Mouse (Mus musculus): ENCODE measurements around the gene Psen1. TPM values are rescaled to one million over a fixed set of nuclear protein-coding genes. Genes with fewer than 3 reads are reported as not detected.

Gene Psen1
- polyA plus RNA-seq, 1 experiment = 45.5 TPM

DNA sequence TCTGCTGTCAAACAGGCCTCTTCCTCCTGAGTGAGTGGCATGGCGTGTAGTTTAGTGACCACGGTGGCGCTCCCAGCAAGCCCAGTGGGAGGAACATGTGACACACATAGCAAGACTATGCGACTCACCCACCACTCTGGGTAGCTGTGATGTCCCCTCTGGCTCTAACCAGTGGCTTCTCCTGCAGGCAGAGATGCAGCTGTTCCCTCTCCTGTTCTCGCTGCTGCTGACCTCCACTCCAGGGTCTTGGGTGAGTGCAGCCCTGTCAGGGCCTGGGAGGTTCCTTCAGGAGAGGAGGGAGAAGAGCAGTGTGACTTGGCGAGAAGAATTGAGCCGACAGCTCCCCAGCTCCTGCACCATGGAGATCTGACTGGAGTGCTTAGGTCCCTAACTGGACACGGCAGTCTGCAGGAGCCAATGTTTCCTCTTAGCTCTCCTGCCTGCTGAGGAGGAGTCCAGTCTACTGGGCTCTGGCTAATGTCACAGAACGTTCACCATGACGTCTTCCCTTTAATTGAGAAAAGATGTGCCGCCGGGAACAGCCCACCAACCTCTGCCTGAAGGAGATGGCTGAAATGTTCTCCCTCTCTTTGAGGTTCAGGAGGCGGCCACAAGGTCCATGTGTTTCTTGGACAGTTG, 78.1 kb downstream of the Psen1 start:
- Histone ChIP-seq H3K27me3 (ENCODE audit: control insufficient read depth, insufficient read depth, low read length) (no peaks in the 10 kb centered on the region), H3K4me3 (replicated peaks; ENCODE audit: insufficient read depth, low read depth, low read length) (no peak overlapping the region), H3K4me1 (ENCODE audit: control insufficient read depth, insufficient read depth, low read length) (peaks cover 3% of the 10 kb centered on the region; the same call in 1 of the 2 replicates), H3K27ac (ENCODE audit: insufficient read depth, low read length) (no peak overlapping the region)
- 86% methylated on average over 13 of the region's 13 CpGs for WGBS
- DNase-seq = no peak
- TF ChIP-seq POLR2A (IDR thresholded peaks at IDR 0.05; ENCODE audit: borderline replicate concordance, insufficient read depth, low read length) (no peak), CTCF (IDR thresholded peaks at IDR 0.05; ENCODE audit: borderline replicate concordance, insufficient read depth, low read depth, low read length) (no peak)

DNA sequence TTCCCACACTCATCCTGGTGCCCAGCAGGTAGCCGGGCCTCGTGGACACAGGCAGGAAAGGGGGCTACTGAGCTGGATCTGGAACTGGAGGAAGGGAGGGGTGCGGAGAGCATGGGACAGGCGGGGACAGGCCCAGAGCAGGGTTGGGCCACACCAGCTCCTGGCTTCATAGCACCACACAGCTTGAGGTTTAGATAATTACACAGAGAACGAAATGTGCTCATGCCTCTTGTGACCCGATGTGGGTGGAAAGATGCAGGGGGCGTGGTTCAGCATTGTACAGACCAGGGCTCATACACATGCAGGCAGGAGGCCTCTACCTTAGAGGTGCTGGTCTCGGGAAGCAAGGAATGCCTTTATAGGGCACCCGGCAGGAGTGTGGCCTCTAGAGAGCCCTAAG, 79.9 kb downstream of the Psen1 start:
- no peak overlapping the region for H3K4me3 ChIP-seq (replicated peaks; ENCODE audit: insufficient read depth, low read depth, low read length)
- no peak overlapping the region for H3K27ac ChIP-seq (ENCODE audit: insufficient read depth, low read length)
- no peaks in the 10 kb centered on the region for H3K27me3 ChIP-seq (ENCODE audit: control insufficient read depth, insufficient read depth, low read length)
- DNase-seq = no peak
- no peak for TF ChIP-seq POLR2A (IDR thresholded peaks at IDR 0.05; ENCODE audit: borderline replicate concordance, insufficient read depth, low read length)
- no peak for TF ChIP-seq CTCF (IDR thresholded peaks at IDR 0.05; ENCODE audit: borderline replicate concordance, insufficient read depth, low read depth, low read length)
- H3K4me1 ChIP-seq (ENCODE audit: control insufficient read depth, insufficient read depth, low read length) = peaks cover 3% of the 10 kb centered on the region; the same call in 1 of the 2 replicates
- WGBS = 68% methylated on average over 9 of the region's 9 CpGs

DNA sequence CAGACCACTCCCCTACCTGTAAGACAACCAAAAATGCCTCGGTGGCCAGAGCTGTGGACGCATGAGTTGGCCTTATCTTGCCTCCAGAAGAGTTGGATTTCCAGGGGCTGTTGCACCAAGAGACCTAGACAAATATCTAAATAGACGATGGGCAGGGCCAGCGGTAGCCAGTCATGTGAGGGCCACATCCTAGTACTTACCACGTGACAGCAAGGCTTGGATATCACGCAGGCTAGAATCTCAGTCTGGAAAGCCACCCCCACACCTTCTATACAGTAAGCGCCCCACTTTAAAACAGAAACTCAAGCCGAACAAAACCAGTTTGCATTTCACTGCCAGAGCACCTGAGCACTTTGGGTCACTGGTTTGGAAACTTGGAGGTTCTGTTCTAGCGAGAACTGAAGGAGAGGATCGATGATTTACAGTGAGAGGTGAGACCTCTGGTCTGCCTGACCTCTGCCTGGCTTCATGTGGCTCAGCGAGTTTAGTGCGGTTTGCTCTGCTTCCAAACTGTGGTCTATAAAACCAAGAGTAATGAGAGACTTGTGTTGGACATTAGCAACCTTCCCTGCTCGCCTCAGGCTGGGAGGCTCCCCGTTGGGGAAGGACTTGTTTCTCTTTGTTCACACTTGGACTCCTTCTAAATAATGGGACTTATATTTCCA, 80.4 kb downstream of the Psen1 start:
- Histone ChIP-seq H3K4me3 (replicated peaks; ENCODE audit: insufficient read depth, low read depth, low read length) (no peak overlapping the region), H3K27ac (ENCODE audit: insufficient read depth, low read length) (no peak overlapping the region), H3K4me1 (ENCODE audit: control insufficient read depth, insufficient read depth, low read length) (peaks cover 3% of the 10 kb centered on the region; the same call in 1 of the 2 replicates), H3K27me3 (ENCODE audit: control insufficient read depth, insufficient read depth, low read length) (no peaks in the 10 kb centered on the region)
- DNase-seq = no peak
- TF ChIP-seq CTCF (IDR thresholded peaks at IDR 0.05; ENCODE audit: borderline replicate concordance, insufficient read depth, low read depth, low read length) (no peak), POLR2A (IDR thresholded peaks at IDR 0.05; ENCODE audit: borderline replicate concordance, insufficient read depth, low read length) (no peak)
- 88% methylated on average over 14 of the region's 14 CpGs for WGBS

DNA sequence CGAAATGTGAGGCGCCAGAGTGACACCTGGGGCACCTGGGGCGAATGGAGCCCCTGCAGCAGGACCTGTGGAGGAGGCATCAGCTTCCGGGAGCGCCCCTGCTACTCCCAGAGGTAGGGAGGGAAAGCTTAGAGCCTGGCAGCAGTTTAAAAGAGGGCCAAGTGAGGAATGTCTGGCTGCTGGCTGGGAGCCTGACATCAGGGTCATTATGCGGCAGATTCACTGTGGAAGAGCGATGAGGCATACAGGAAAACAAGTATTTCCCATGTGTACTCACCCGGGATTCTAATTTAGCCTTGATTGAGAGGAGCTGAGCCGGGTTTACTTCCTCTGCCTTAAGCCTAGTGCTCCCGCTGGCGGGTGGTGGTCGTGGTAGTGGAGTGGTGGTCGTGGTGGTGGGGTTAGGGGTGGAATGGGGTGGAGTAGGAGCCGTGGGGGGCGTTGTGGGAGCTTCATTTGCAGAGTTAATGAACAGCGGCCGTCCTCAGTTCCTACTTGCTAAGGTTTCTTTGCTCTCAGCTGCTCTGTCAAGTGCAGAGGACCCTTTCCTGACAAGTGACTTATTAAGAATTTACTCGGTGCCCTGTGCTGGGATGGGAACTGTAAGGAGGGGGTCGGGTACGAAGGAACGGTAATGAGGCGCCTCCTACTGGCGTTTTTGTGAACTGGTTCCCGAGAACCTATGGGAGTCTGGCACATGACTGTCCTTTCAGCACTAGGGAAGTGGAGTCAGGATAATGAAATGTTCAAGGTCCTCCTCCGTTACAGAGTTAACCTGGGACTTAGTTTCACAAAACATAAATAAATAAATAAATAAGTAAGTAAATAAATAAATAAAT, 82.7 kb downstream of the Psen1 start:
- Histone ChIP-seq H3K27ac (ENCODE audit: insufficient read depth, low read length) (no peak overlapping the region), H3K27me3 (ENCODE audit: control insufficient read depth, insufficient read depth, low read length) (no peaks in the 10 kb centered on the region), H3K4me1 (ENCODE audit: control insufficient read depth, insufficient read depth, low read length) (peaks cover 5% of the 10 kb centered on the region; the same call in 1 of the 2 replicates), H3K4me3 (replicated peaks; ENCODE audit: insufficient read depth, low read depth, low read length) (no peak overlapping the region)
- TF ChIP-seq POLR2A (IDR thresholded peaks at IDR 0.05; ENCODE audit: borderline replicate concordance, insufficient read depth, low read length) = no peak
- TF ChIP-seq CTCF (IDR thresholded peaks at IDR 0.05; ENCODE audit: borderline replicate concordance, insufficient read depth, low read depth, low read length) = peak; percentile 63
- peak; percentile 32 to 33 for DNase-seq
- 10% methylated on average over 25 of the region's 25 CpGs for WGBS

DNA sequence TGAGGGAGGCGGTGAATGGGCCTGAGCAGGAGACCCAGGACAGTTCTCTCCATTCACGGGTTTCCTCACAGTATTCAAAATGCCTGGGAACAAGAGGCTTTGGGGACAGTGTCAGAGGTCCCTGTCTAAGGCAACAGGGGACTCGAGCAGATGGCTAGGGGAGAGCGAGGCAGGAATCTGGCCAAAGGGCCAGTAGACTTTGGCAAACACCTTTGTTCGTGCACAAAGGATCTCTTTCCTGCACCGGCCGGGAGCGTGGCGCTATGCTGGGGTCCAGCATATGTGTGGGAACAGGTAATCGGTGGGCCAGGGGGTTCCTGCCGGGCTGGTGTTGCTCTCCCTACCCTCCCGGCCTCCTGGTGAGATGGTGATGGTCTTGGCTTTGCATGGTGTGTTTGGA, 87.7 kb downstream of the Psen1 start:
- no peak overlapping the region for H3K4me3 ChIP-seq (replicated peaks; ENCODE audit: insufficient read depth, low read depth, low read length)
- TF ChIP-seq CTCF (IDR thresholded peaks at IDR 0.05; ENCODE audit: borderline replicate concordance, insufficient read depth, low read depth, low read length) (no peak), POLR2A (IDR thresholded peaks at IDR 0.05; ENCODE audit: borderline replicate concordance, insufficient read depth, low read length) (no peak)
- 35% methylated on average over 12 of the region's 12 CpGs for WGBS

DNA sequence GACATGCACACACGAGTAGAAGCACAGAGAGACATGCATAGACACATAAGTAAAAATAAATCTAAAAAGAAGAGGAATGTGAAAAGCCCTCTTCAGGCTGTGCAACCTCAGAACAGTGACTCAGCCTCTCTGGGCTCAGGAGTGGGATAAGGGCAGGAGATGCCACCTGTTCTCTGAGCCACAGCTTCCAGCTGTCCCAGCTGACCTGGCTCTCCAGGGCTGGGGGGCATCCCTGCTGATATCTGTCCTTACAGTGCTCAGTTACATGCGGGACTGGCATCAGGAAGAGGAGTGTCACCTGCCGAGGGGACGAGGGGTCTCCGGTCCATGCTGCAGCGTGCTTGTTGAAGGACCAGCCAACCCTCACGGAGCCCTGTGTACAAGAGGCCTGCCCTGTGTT, 88.8 kb downstream of the Psen1 start:
- Histone ChIP-seq H3K27ac (ENCODE audit: insufficient read depth, low read length) (no peak overlapping the region), H3K4me1 (ENCODE audit: control insufficient read depth, insufficient read depth, low read length) (peaks cover 12% of the 10 kb centered on the region), H3K4me3 (replicated peaks; ENCODE audit: insufficient read depth, low read depth, low read length) (no peak overlapping the region), H3K27me3 (ENCODE audit: control insufficient read depth, insufficient read depth, low read length) (no peaks in the 10 kb centered on the region)
- TF ChIP-seq CTCF (IDR thresholded peaks at IDR 0.05; ENCODE audit: borderline replicate concordance, insufficient read depth, low read depth, low read length) = no peak
- TF ChIP-seq POLR2A (IDR thresholded peaks at IDR 0.05; ENCODE audit: borderline replicate concordance, insufficient read depth, low read length) = no peak
- DNase-seq = no peak
- WGBS = 83% methylated on average over 7 of the region's 7 CpGs

More for the DNA sequence above, 87.7 kb downstream of the Psen1 start:
- no peak for DNase-seq
- Histone ChIP-seq H3K27me3 (ENCODE audit: control insufficient read depth, insufficient read depth, low read length) (no peaks in the 10 kb centered on the region), H3K4me1 (ENCODE audit: control insufficient read depth, insufficient read depth, low read length) (peaks cover 9% of the 10 kb centered on the region; the same call in 1 of the 2 replicates), H3K27ac (ENCODE audit: insufficient read depth, low read length) (no peak overlapping the region)

DNA sequence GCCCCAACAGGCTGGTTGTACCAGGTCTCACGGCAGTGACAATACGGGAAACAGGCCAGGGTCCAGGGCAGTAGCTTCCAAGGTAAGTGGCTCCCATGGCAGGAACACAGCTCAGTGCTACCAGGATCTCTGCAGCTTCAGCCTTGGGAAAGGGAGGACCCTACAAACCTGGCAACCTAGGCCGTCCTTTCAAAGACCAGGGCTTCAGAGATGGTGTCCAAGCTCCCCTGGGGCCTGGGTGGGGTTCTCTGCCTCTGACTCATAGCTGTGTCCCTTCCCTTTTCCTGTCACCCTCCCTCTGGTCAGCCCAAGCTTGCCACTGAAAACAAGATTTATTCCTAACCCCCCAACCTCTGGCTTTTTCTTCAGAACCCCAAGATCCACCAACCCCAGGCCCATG, 92.2 kb downstream of the Psen1 start:
- no peak for TF ChIP-seq CTCF (IDR thresholded peaks at IDR 0.05; ENCODE audit: borderline replicate concordance, insufficient read depth, low read depth, low read length)
- TF ChIP-seq POLR2A (IDR thresholded peaks at IDR 0.05; ENCODE audit: borderline replicate concordance, insufficient read depth, low read length) = no peak
- H3K4me3 ChIP-seq (replicated peaks; ENCODE audit: insufficient read depth, low read depth, low read length) = no peak overlapping the region
- H3K4me1 ChIP-seq (ENCODE audit: control insufficient read depth, insufficient read depth, low read length) = peaks cover 15% of the 10 kb centered on the region
- H3K27me3 ChIP-seq (ENCODE audit: control insufficient read depth, insufficient read depth, low read length) = no peaks in the 10 kb centered on the region
- H3K27ac ChIP-seq (ENCODE audit: insufficient read depth, low read length) = no peak overlapping the region
- DNase-seq = no peak
- WGBS = 97% methylated on average over 3 of the region's 3 CpGs

Measured in cerebellum, adult 2 months (tissue).